Mouse (Mus musculus) leukemia stem cell, adult 10-12 weeks (primary cell): ENCODE data around the gene Gabrr3. TPM values are rescaled to one million over a fixed set of nuclear protein-coding genes. Genes with fewer than 3 reads are reported as not detected.

Source experiments
- polyA plus RNA-seq: library from polyadenylated mRNA; stranded (reverse); fragments of >175 nt; gene quantifications from 2 replicates; pipeline ENCODE4 v1.2.3, GENCODE M21; 2012; ENCODE audit warnings: low replicate concordance

Gabrr3 gene
- polyA plus RNA-seq = 0.09 TPM in 1 of 2 replicates, not detected in the other

DNA sequence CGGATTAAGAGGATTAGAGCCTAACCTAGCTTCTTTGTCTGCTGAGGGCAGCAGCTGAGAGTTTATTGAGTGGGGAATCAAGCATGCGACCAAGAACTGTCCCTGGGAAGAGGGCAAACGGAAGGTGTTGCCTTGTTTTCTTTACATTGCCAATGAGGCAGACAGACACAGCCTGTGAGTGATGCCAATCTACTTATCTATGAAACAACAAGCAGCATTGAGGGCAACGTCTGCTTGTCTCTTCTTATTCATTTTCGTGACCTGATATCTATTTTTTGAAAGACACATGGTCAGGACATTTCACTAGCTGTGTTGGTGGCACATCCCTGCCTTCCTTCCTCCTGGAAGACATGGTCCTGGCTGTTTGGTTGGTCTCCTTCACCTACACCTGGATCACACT lies at the start of gene Gabrr3:
Gabrr3 (plus strand) TSS at position 301 of the 400 bp plus-strand sequence.

DNA sequence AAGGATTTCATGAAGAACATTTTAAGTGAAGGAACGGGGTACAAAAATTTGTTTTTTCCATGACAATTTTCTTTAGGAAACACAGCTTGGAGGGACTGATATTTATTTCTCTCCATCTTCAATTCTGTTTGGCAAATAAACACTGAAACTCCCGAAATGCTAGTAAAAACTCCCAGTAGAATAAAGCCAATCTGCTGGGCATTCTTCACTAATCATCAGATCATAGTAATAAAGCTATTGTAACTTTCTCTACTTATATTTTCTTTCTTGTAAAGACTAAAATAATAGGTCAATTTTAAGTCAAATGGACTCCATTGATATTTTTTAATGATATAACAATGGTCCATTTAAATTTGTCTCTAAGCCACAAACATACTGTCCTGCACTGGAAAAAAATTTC lies 43.2 kb upstream of the Gabrr3 start, which contains the start of gene Olfr209:
Olfr209 (minus strand) TSS at position 101 of the 400 bp plus-strand sequence.

DNA sequence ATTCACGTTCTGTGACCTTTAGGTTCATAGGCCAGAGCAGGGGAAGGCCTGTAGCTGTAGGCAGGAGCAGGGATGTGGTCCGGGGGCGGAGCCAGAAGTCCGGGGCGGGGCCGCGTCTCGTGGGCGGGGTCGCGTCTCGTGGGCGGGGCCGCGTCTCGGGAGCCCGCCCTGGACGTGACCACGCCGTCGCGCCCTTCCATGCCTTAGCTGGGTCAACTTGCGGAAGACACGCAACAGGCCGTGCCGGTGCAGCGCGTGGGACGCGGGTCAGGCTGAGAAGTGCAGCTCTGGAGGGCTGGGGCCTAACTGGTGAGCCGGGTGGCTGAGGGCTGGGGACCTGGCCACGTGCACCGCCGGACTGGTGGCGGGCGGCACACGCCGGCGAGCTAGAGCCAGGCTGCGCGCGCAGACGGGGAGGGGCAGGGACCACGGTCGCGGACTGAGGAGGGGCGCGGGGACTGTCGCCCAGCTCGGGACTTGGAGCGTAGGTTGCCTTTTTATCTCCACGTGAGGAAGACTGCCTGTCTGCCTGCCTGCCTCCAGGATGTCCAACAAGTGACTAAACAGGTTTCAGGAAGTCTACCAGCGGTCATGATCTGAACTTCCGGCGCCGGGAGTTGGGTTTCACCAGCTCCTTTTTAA lies 64.6 kb downstream of the Gabrr3 start, which contains the start of gene Riox2:
Riox2 (plus strand) TSS at position 139 of the 642 bp plus-strand sequence.

Other genes with a start within 250 kb of the Gabrr3 start
- gene Olfr196, start 236.9 kb upstream of the Gabrr3 start, polyA plus RNA-seq = 0.14 TPM in 1 of 2 replicates, not detected in the other
- not detected in 2 replicates for gene Olfr198, start 203.8 kb upstream of the Gabrr3 start, polyA plus RNA-seq
- gene Olfr199, start 187.6 kb upstream of the Gabrr3 start, polyA plus RNA-seq = not detected in 2 replicates
- not detected in 2 replicates for gene Olfr201, start 134.7 kb upstream of the Gabrr3 start, polyA plus RNA-seq
- not detected in 2 replicates for gene Olfr202, start 120.5 kb upstream of the Gabrr3 start, polyA plus RNA-seq
- gene Olfr203, start 108.5 kb upstream of the Gabrr3 start, polyA plus RNA-seq = not detected in 2 replicates
- gene Olfr204, start 89.1 kb upstream of the Gabrr3 start, polyA plus RNA-seq = not detected in 2 replicates
- not detected in 2 replicates for gene Olfr205, start 76.2 kb upstream of the Gabrr3 start, polyA plus RNA-seq
- gene Olfr206, start 58.1 kb upstream of the Gabrr3 start, polyA plus RNA-seq = not detected in 2 replicates
- gene Olfr209, start 43.3 kb upstream of the Gabrr3 start, polyA plus RNA-seq = not detected in 2 replicates
- 2.1 and 3.5 TPM in 2 replicates for gene Riox2, start 64.4 kb downstream of the Gabrr3 start, polyA plus RNA-seq
- gene Crybg3, start 193.6 kb downstream of the Gabrr3 start, polyA plus RNA-seq = 0.10 and 0.17 TPM in 2 replicates
- gene Arl6, start 232.1 kb downstream of the Gabrr3 start, polyA plus RNA-seq = 0.59 and 1.1 TPM in 2 replicates